Mouse (Mus musculus): ENCODE measurements around the gene H2-Ob. TPM values are rescaled to one million over a fixed set of nuclear protein-coding genes. Genes with fewer than 3 reads are reported as not detected.
"Not testable (repeated sequence)": the region's sequence is repeated elsewhere in the genome, so short reads cannot be mapped to it uniquely, and the experiment has no call there.

Gene H2-Ob
- polyA plus RNA-seq, 1 experiment from 2014 or later, result 0.24 TPM

- Histone ChIP-seq H3K27ac (replicated peaks; ENCODE audit: low read depth, low read length) (no peak overlapping the region), H3K27me3 (replicated peaks; ENCODE audit: control insufficient read depth, insufficient read depth, low read length) (peaks cover 57% of the 10 kb centered on the region), H3K9ac (ENCODE audit: low read depth, low read length) (no peak overlapping the region), H3K9me3 (ENCODE audit: control insufficient read depth, low read length) (0 out of 2 replicates have a peak, but pooled peaks cover 3% of the 10 kb centered on the region), H3K4me3 (ENCODE audit: low read depth, low read length) (no peak overlapping the region), H3K4me1 (ENCODE audit: control insufficient read depth, insufficient read depth, low read length) (no peaks in the 10 kb centered on the region), H3K36me3 (ENCODE audit: control insufficient read depth, insufficient read depth, low read length) (no peaks in the 10 kb centered on the region), H3K4me2 (ENCODE audit: low read depth, low read length) (no peak overlapping the region)
- WGBS, result 15% methylated on average over 23 of the region's 23 CpGs
- DNase-seq (ENCODE audit: low spot score), result no peak
- ATAC-seq (ENCODE audit: low read depth), result no peak
These were observed 26.8 kb upstream of the H2-Ob start for GRCm38 (mm10) chr17:34211746-34212365.

GRCm38 (mm10) chr17:34213936-34214335, 24.8 kb upstream of the H2-Ob start:
- H3K4me3 ChIP-seq (ENCODE audit: low read depth, low read length), result no peak overlapping the region
- H3K9ac ChIP-seq (ENCODE audit: low read depth, low read length), result no peak overlapping the region
- 0 out of 2 replicates have a peak overlapping the region, but pooled peaks have one; percentile 2 for H3K4me2 ChIP-seq (ENCODE audit: low read depth, low read length)
- 0 out of 2 replicates have a peak, but pooled peaks cover 3% of the 10 kb centered on the region for H3K9me3 ChIP-seq (ENCODE audit: control insufficient read depth, low read length)
- H3K36me3 ChIP-seq (ENCODE audit: control insufficient read depth, insufficient read depth, low read length), result no peaks in the 10 kb centered on the region
- H3K27ac ChIP-seq (replicated peaks; ENCODE audit: low read depth, low read length), result no peak overlapping the region
- H3K4me1 ChIP-seq (ENCODE audit: control insufficient read depth, insufficient read depth, low read length), result no peaks in the 10 kb centered on the region
- WGBS, result 45% methylated on average over 21 of the region's 21 CpGs
- ATAC-seq (ENCODE audit: low read depth) (no peak), DNase-seq (ENCODE audit: low spot score) (no peak)
- peaks cover 57% of the 10 kb centered on the region for H3K27me3 ChIP-seq (replicated peaks; ENCODE audit: control insufficient read depth, insufficient read depth, low read length)

GRCm38 (mm10) chr17:34215176-34215575, 23.5 kb upstream of the H2-Ob start:
- H3K4me3 ChIP-seq (ENCODE audit: low read depth, low read length), result no peak overlapping the region
- 85% methylated on average over 12 of the region's 12 CpGs for WGBS
- ATAC-seq (ENCODE audit: low read depth), result no peak

GRCm38 (mm10) chr17:34217216-34217928, 21.3 kb upstream of the H2-Ob start:
- H3K4me2 ChIP-seq (ENCODE audit: low read depth, low read length), result no peak overlapping the region
- H3K27ac ChIP-seq (replicated peaks; ENCODE audit: low read depth, low read length), result no peak overlapping the region
- H3K27me3 ChIP-seq (replicated peaks; ENCODE audit: control insufficient read depth, insufficient read depth, low read length), result peaks cover 31% of the 10 kb centered on the region
- H3K9ac ChIP-seq (ENCODE audit: low read depth, low read length), result no peak overlapping the region
- DNase-seq (ENCODE audit: low spot score) (no peak), ATAC-seq (ENCODE audit: low read depth) (no peak)
- H3K4me1 ChIP-seq (ENCODE audit: control insufficient read depth, insufficient read depth, low read length), result no peaks in the 10 kb centered on the region
- 86% methylated on average over 8 of the region's 8 CpGs for WGBS
- no peak overlapping the region for H3K4me3 ChIP-seq (ENCODE audit: low read depth, low read length)
- no peaks in the 10 kb centered on the region for H3K9me3 ChIP-seq (ENCODE audit: control insufficient read depth, low read length)
- no peaks in the 10 kb centered on the region for H3K36me3 ChIP-seq (ENCODE audit: control insufficient read depth, insufficient read depth, low read length)

More at GRCm38 (mm10) chr17:34215176-34215575, 23.5 kb upstream of the H2-Ob start:
- no peak for DNase-seq (ENCODE audit: low spot score)
- Histone ChIP-seq H3K27me3 (replicated peaks; ENCODE audit: control insufficient read depth, insufficient read depth, low read length) (peaks cover 49% of the 10 kb centered on the region), H3K36me3 (ENCODE audit: control insufficient read depth, insufficient read depth, low read length) (no peaks in the 10 kb centered on the region), H3K9ac (ENCODE audit: low read depth, low read length) (no peak overlapping the region), H3K27ac (replicated peaks; ENCODE audit: low read depth, low read length) (no peak overlapping the region), H3K4me2 (ENCODE audit: low read depth, low read length) (no peak overlapping the region), H3K4me1 (ENCODE audit: control insufficient read depth, insufficient read depth, low read length) (no peaks in the 10 kb centered on the region), H3K9me3 (ENCODE audit: control insufficient read depth, low read length) (no peaks in the 10 kb centered on the region)

GRCm38 (mm10) chr17:34217986-34218385, 20.7 kb upstream of the H2-Ob start:
- no peak for ATAC-seq (ENCODE audit: low read depth)
- no peak overlapping the region for H3K4me3 ChIP-seq (ENCODE audit: low read depth, low read length)
- WGBS, result 87% methylated on average over 5 of the region's 5 CpGs

GRCm38 (mm10) chr17:34218675-34219074, 20.0 kb upstream of the H2-Ob start:
- Histone ChIP-seq H3K9ac (ENCODE audit: low read depth, low read length) (no peak overlapping the region), H3K9me3 (ENCODE audit: control insufficient read depth, low read length) (no peaks in the 10 kb centered on the region), H3K4me2 (ENCODE audit: low read depth, low read length) (no peak overlapping the region), H3K4me3 (ENCODE audit: low read depth, low read length) (no peak overlapping the region), H3K4me1 (ENCODE audit: control insufficient read depth, insufficient read depth, low read length) (no peaks in the 10 kb centered on the region), H3K36me3 (ENCODE audit: control insufficient read depth, insufficient read depth, low read length) (no peaks in the 10 kb centered on the region), H3K27me3 (replicated peaks; ENCODE audit: control insufficient read depth, insufficient read depth, low read length) (peaks cover 18% of the 10 kb centered on the region), H3K27ac (replicated peaks; ENCODE audit: low read depth, low read length) (no peak overlapping the region)
- no peak for ATAC-seq (ENCODE audit: low read depth)
- DNase-seq (ENCODE audit: low spot score), result peak; percentile 33
- 81% methylated on average over 10 of the region's 11 CpGs for WGBS

More at GRCm38 (mm10) chr17:34217986-34218385, 20.7 kb upstream of the H2-Ob start:
- H3K27me3 ChIP-seq (replicated peaks; ENCODE audit: control insufficient read depth, insufficient read depth, low read length), result peaks cover 25% of the 10 kb centered on the region
- no peak overlapping the region for H3K27ac ChIP-seq (replicated peaks; ENCODE audit: low read depth, low read length)
- H3K36me3 ChIP-seq (ENCODE audit: control insufficient read depth, insufficient read depth, low read length), result no peaks in the 10 kb centered on the region
- no peaks in the 10 kb centered on the region for H3K4me1 ChIP-seq (ENCODE audit: control insufficient read depth, insufficient read depth, low read length)
- H3K9me3 ChIP-seq (ENCODE audit: control insufficient read depth, low read length), result no peaks in the 10 kb centered on the region
- no peak overlapping the region for H3K4me2 ChIP-seq (ENCODE audit: low read depth, low read length)
- H3K9ac ChIP-seq (ENCODE audit: low read depth, low read length), result no peak overlapping the region
- DNase-seq (ENCODE audit: low spot score), result no peak

- not testable (repeated sequence) for H3K9ac ChIP-seq (ENCODE audit: low read depth, low read length); ATAC-seq (ENCODE audit: low read depth); H3K4me3 ChIP-seq (ENCODE audit: low read depth, low read length); H3K4me2 ChIP-seq (ENCODE audit: low read depth, low read length); H3K36me3 ChIP-seq (ENCODE audit: control insufficient read depth, insufficient read depth, low read length); H3K4me1 ChIP-seq (ENCODE audit: control insufficient read depth, insufficient read depth, low read length); H3K27ac ChIP-seq (replicated peaks; ENCODE audit: low read depth, low read length); H3K9me3 ChIP-seq (ENCODE audit: control insufficient read depth, low read length); DNase-seq (ENCODE audit: low spot score)
- 89% methylated on average over 7 of the region's 11 CpGs for WGBS
- peaks cover 14% of the 10 kb centered on the region for H3K27me3 ChIP-seq (replicated peaks; ENCODE audit: control insufficient read depth, insufficient read depth, low read length)
These were observed 19.6 kb upstream of the H2-Ob start for GRCm38 (mm10) chr17:34219096-34219495.

GRCm38 (mm10) chr17:34219801-34220200, 18.9 kb upstream of the H2-Ob start:
- not testable (repeated sequence) for ATAC-seq (ENCODE audit: low read depth); H3K27me3 ChIP-seq (replicated peaks; ENCODE audit: control insufficient read depth, insufficient read depth, low read length); H3K9me3 ChIP-seq (ENCODE audit: control insufficient read depth, low read length); H3K4me3 ChIP-seq (ENCODE audit: low read depth, low read length); DNase-seq (ENCODE audit: low spot score); H3K4me2 ChIP-seq (ENCODE audit: low read depth, low read length); H3K27ac ChIP-seq (replicated peaks; ENCODE audit: low read depth, low read length); H3K36me3 ChIP-seq (ENCODE audit: control insufficient read depth, insufficient read depth, low read length); H3K4me1 ChIP-seq (ENCODE audit: control insufficient read depth, insufficient read depth, low read length); H3K9ac ChIP-seq (ENCODE audit: low read depth, low read length)
- WGBS, result 92% methylated on average over 3 of the region's 7 CpGs

Measured in embryonic facial prominence, embryonic 14.5 days (tissue).